Mouse (Mus musculus) erythroblast, embryonic 14.5 days (primary cell): ENCODE measurements around the gene Defb45.

Experiments used
- GATA1 ChIP-seq: IDR thresholded peaks from 2 replicates; pipeline ENCODE4 v1.6.1; 2012; ENCODE audit warnings: low read length, inconsistent platforms, mixed read lengths
- TAL1 ChIP-seq: IDR thresholded peaks from 3 replicates; pipeline ENCODE4 v1.6.1; 2012; ENCODE audit warnings: low read length, inconsistent platforms, mixed read lengths

DNA sequence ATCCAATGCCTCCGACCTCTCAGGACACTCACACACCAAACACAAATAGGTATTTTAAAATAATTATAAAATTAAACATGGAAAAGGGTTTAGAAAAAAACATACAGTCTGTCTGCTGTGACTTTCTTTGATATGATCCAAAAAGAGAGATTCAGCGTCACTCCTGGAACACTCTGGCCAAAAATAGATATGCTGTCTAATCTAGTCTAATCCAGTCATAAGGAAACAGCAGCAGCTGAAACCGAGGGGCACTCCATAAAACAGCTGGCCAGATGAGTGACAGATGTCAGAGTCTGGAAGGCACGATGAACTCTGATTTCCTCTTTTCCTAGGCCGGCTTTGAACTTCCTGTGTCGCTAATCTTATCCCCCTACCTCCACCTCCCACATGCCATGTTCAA, 17.3 kb upstream of the Defb45 start:
- no peak for TF ChIP-seq GATA1
- TF ChIP-seq TAL1 = no peak
